Mouse (Mus musculus): Measurements from ENCODE around the gene Zfp568.
A peak's percentile ranks its signal among the peaks of the same experiment; 100 is the strongest.

The Zfp568 gene

DNA sequence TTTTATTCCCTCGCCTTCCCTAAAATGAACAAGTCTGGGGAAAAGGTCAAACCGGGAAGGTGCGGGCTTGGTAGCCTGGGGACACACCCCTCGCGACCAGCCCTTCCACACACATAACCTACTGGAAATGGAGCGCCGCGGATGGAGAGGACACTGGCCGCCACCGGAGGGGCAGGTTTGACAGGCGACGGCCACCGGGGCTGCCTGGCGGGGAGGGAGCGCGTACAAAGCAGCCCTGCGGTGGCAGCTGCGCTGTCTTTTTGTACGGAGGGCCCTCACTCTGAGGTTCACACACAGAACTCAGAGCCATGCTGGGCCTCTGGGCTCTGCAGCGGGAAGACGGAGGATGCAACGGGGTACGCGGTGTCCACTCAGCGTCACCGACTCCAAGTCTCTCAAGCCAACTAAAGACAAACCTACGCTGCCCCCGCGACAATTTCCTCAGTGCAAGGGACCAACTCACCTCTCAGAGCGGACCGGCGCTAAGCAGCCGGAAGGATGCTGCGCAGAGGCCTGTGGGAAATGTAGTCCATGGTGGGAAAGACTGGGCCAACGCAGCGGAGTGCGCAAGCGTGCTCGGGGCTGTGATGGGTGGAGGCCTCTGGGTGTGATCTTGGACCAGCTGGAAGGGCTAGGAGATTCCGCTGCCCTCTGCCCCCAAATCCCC lies 67.3 kb downstream of the Zfp568 start, which contains the start of gene Zfp14:
Zfp14 (minus strand) TSS at position 499 of the 667 bp plus-strand sequence.
- peak; percentile 94 to 95 for DNase-seq (ENCODE audit: low spot score in 2 of 2)

DNA sequence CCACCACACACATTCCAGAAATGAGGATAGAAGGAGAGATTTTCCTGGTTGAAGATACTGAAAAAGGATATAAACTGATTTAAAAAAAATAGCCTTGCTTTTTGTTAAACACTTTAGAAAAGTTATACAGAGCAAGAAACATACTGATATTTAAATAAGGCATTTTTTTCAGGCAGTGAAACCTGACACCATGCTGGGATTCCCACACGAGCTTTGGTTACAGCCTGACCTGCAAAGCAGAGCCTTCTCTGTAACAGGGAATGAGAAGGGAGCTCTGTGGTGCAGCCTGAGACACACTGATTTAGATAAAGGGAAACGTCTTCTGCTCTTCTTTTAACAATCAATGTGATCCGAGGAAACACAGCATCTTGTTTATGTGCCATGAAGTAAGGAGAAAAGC lies 69.8 kb downstream of the Zfp568 start:
- no peak for DNase-seq (ENCODE audit: low spot score in 2 of 2)

DNA sequence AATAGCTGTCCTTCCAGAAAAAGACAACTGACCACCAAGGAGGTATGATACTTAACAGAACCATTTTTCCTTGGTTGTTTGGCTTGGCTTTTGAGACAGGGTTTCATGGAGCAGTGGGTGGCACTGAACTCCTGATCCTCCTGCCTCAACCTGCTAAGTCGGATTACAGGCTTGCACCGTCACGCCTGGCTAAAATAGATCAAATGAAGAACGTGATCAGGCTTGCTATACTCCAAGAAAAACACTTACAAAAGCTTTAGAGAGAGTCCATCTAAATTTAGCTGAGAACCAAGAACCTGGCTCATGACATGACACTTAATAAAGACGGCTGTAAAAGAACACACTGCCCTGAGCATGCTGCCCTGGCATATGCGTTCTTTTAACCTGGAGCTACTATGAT lies 76.6 kb downstream of the Zfp568 start:
- DNase-seq (ENCODE audit: low spot score in 2 of 2) = no peak

DNA sequence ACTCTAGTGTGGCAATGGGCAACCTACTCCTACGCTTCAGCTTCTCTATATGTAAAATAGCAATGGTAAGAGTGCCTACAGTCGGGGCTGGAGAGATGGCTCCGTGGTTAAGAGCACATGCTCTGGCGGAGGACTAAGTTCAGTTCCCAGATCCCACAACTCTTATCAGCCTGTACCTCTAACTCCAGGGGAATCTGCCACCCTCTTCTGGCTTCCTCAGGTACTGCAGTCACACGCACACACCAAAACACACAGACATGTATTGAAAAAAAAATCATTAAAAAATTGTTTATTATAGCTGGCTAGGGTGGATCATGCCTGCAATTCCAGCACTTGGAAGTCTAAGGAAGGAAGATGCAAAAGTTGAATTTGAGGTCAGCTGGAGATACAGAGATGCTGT lies 78.7 kb downstream of the Zfp568 start:
- no peak for DNase-seq (ENCODE audit: low spot score in 2 of 2)

DNA sequence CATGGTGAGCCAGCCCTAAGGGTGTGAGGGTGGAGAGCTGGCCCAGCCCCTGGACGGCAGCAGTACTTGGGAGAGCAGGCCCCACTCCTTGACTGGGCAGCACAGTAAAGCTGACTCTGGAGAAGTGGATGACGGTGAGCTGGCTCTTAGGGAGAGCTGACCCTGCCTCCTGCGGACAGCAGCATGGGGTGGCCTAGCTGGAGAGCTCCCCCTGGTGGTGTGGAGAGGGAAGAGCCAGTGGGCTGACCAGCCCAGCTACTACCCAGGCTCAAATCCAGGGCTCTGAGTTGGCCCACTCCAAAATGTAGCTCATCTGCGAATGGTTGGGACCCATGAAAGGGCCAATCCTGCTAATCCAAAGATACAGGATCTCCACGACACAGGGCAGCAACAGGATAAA lies 80.9 kb downstream of the Zfp568 start:
- DNase-seq (ENCODE audit: low spot score in 2 of 2) = no peak

DNA sequence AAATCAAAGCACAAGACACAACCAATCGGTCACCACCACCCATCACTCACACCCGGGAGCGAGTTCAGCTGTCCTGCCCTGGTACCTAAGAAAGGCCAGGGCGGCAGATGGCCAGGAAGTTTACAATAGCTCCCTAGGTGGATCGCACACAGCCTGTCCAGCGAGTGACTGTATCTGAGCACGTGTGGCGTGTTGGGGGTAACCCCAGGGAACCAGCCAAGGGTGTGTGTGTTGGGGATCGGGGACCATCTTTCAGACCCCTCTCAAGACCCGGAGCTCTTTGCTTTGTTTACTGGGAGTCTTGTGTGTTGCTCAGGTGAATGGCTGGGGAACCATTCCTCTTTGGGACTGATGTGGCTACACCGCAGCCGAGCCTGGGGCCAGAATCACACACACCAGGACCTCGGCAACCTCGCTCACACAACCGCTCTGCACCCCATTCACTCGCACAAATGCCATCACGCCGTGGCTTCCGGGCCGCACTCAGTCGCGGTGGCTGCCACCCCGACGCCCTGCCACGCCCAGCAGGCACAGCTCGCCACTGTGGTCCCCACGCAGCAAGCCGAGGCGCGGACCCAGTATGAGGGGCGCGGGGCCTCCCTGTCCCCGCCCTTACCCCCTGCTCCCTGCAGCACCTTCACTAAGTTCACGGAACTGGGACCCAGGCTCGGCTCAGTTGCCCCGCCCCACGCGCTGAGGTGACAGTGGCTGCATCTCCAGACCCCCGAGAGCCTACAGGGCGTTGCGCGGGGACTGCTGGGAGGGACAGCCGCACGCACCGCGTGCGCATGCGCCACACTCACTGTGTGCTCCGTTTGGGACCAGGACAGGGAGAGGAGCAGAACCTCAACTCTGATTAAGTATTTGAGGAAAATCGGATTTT lies 88.6 kb downstream of the Zfp568 start, which contains the start of gene Zfp82:
Zfp82 (minus strand) TSS at position 755 of the 883 bp plus-strand sequence.
- peak; percentile 89 to 91 for DNase-seq (ENCODE audit: low spot score in 2 of 2)
